Mouse (Mus musculus) MEL (cell line): ENCODE measurements around the gene Ppef2. TPM values are rescaled to one million over a fixed set of nuclear protein-coding genes. Genes with fewer than 3 reads are reported as not detected.

Experiments
- DNase-seq: peaks from one replicate; pipeline ENCODE4 v3.0.0; 2011; ENCODE audit warnings: low read depth, low spot score
- H3K27ac ChIP-seq: 2 replicates; pipeline ENCODE4 v1.5.1; 2012; ENCODE audit warnings: low read depth, mild to moderate bottlenecking, control low read depth, low read length, moderate library complexity; ENCODE audit not compliant: control insufficient read depth
- H3K27me3 ChIP-seq, 2 experiments: fragments of 150-350 bp in 1 of 2; sonication (generic) in 1 of 2; 2 replicates each; pipeline ENCODE4 v1.6.1; 2012; ENCODE audit warnings: low read length in 2 of 2, mild to moderate bottlenecking in 2 of 2, improper control_type of control experiment in 1 of 2, moderate library complexity in 1 of 2; ENCODE audit not compliant: insufficient read depth in 2 of 2, control insufficient read depth in 1 of 2
- H3K36me3 ChIP-seq, 2 experiments: 2 replicates each; pipeline ENCODE4 v1.6.1; 2012 to 2014; ENCODE audit warnings: low read length in 2 of 2, improper control_type of control experiment in 1 of 2, inconsistent platforms in 1 of 2, mild to moderate bottlenecking in 1 of 2; ENCODE audit not compliant: insufficient read depth in 2 of 2, control insufficient read depth in 1 of 2
- H3K4me1 ChIP-seq, 2 experiments: fragments of 150-350 bp in 1 of 2; sonication (generic) in 1 of 2; 2 replicates each; pipeline ENCODE4 v1.6.1; 2012; ENCODE audit warnings: low read length in 2 of 2, improper control_type of control experiment in 1 of 2, mild to moderate bottlenecking in 1 of 2; ENCODE audit not compliant: insufficient read depth in 2 of 2, control insufficient read depth in 1 of 2
- H3K4me3 ChIP-seq, 2 experiments: fragments of 150-350 bp in 1 of 2; sonication (generic) in 1 of 2; 2 replicates each; pipeline ENCODE4 v1.5.1; 2012; ENCODE audit warnings: low read depth in 2 of 2, low read length in 2 of 2, mild to moderate bottlenecking in 2 of 2, moderate library complexity in 2 of 2, control low read depth in 1 of 2, improper control_type of control experiment in 1 of 2; ENCODE audit not compliant: control insufficient read depth in 1 of 2, insufficient read depth in 1 of 2
- H3K79me2 ChIP-seq: 2 replicates; pipeline ENCODE4 v1.6.1; 2012; ENCODE audit warnings: mild to moderate bottlenecking, low read length, moderate library complexity; ENCODE audit not compliant: control insufficient read depth, poor library complexity, insufficient read depth
- H3K9ac ChIP-seq: 2 replicates; pipeline ENCODE4 v1.6.1; 2012; ENCODE audit warnings: low read depth, mild to moderate bottlenecking, control low read depth, low read length, moderate library complexity; ENCODE audit not compliant: control insufficient read depth, poor library complexity, severe bottlenecking
- H3K9me3 ChIP-seq: fragments of 150-350 bp; sonication (generic); replicated peaks from 2 replicates; pipeline ENCODE4 v1.6.1; 2012; ENCODE audit warnings: mild to moderate bottlenecking, low read length, improper control_type of control experiment, moderate library complexity; ENCODE audit not compliant: insufficient read depth
- CHD1 ChIP-seq: IDR thresholded peaks from 2 replicates; pipeline ENCODE4 v1.6.1; 2012; ENCODE audit warnings: low read depth, mild to moderate bottlenecking, inconsistent platforms, low read length, improper control_type of control experiment
- CHD2 ChIP-seq: IDR thresholded peaks from 2 replicates; pipeline ENCODE4 v1.6.1; 2011; ENCODE audit warnings: low read length, improper control_type of control experiment
- E2F4 ChIP-seq: IDR thresholded peaks from 2 replicates; pipeline ENCODE4 v1.6.1; 2011; ENCODE audit warnings: low read depth, low read length, improper control_type of control experiment, borderline replicate concordance
- ELF1 ChIP-seq: IDR thresholded peaks from 2 replicates; pipeline ENCODE4 v1.6.1; 2014; ENCODE audit warnings: low read depth, mild to moderate bottlenecking, inconsistent platforms, low read length, improper control_type of control experiment, moderate library complexity
- GABPA ChIP-seq: IDR thresholded peaks from 2 replicates; pipeline ENCODE4 v1.6.1; 2012; ENCODE audit warnings: low read depth, mild to moderate bottlenecking, inconsistent platforms, low read length, improper control_type of control experiment, moderate library complexity
- JUND ChIP-seq: IDR thresholded peaks from 2 replicates; pipeline ENCODE4 v1.6.1; 2011; ENCODE audit warnings: low read depth, mild to moderate bottlenecking, improper control_type of control experiment, low read length
- MAFK ChIP-seq: IDR thresholded peaks from 2 replicates; pipeline ENCODE4 v1.6.1; 2011; ENCODE audit warnings: low read depth, mild to moderate bottlenecking, low read length, improper control_type of control experiment, borderline replicate concordance
- MAX ChIP-seq: IDR thresholded peaks from 2 replicates; pipeline ENCODE4 v1.6.1; 2011; ENCODE audit warnings: low read length, improper control_type of control experiment
- MAZ ChIP-seq: IDR thresholded peaks from 2 replicates; pipeline ENCODE4 v1.6.1; 2012; ENCODE audit warnings: low read depth, mild to moderate bottlenecking, inconsistent platforms, low read length, improper control_type of control experiment
- MEF2A ChIP-seq: IDR thresholded peaks from 2 replicates; pipeline ENCODE4 v1.6.1; 2014; ENCODE audit warnings: low read depth, mild to moderate bottlenecking, inconsistent platforms, low read length, improper control_type of control experiment; ENCODE audit not compliant: poor library complexity, insufficient replicate concordance, severe bottlenecking; ENCODE audit errors: extremely low read depth
- MYB ChIP-seq: IDR thresholded peaks from 2 replicates; pipeline ENCODE4 v1.6.1; 2011; ENCODE audit warnings: mild to moderate bottlenecking, low read depth, low read length, improper control_type of control experiment
- NRF1 ChIP-seq: IDR thresholded peaks from 2 replicates; pipeline ENCODE4 v1.6.1; 2014; ENCODE audit warnings: low read depth, mild to moderate bottlenecking, inconsistent platforms, low read length, improper control_type of control experiment, moderate library complexity; ENCODE audit not compliant: poor library complexity, insufficient read depth, severe bottlenecking
- POLR2A ChIP-seq, 2 experiments: IDR thresholded peaks; 2 replicates each; pipeline ENCODE4 v1.6.1; 2011 to 2012; ENCODE audit warnings: low read length in 2 of 2, mild to moderate bottlenecking in 2 of 2, control low read depth in 1 of 2, improper control_type of control experiment in 1 of 2, low read depth in 1 of 2, moderate library complexity in 1 of 2; ENCODE audit not compliant: control insufficient read depth in 1 of 2, insufficient read depth in 1 of 2, poor library complexity in 1 of 2
- POLR2AphosphoS2 ChIP-seq: IDR thresholded peaks from 2 replicates; pipeline ENCODE4 v1.6.1; 2011; ENCODE audit warnings: low read length, improper control_type of control experiment
- POLR2AphosphoS5 ChIP-seq: IDR thresholded peaks from 2 replicates; pipeline ENCODE4 v1.6.1; 2012; ENCODE audit warnings: low read depth, borderline replicate concordance, mild to moderate bottlenecking, inconsistent platforms, low read length, moderate library complexity, mixed read lengths
- RCOR1 ChIP-seq: IDR thresholded peaks from 2 replicates; pipeline ENCODE4 v1.6.1; 2012; ENCODE audit warnings: low read depth, mild to moderate bottlenecking, inconsistent platforms, low read length, improper control_type of control experiment
- SMC3 ChIP-seq: IDR thresholded peaks from 2 replicates; pipeline ENCODE4 v1.6.1; 2011; ENCODE audit warnings: low read depth, low read length, improper control_type of control experiment
- TBP ChIP-seq: IDR thresholded peaks from 2 replicates; pipeline ENCODE4 v1.8.0; 2011; ENCODE audit warnings: low read depth, low read length, improper control_type of control experiment
- TCF12 ChIP-seq: IDR thresholded peaks from 2 replicates; pipeline ENCODE4 v1.6.1; 2014; ENCODE audit warnings: low read depth, mild to moderate bottlenecking, inconsistent platforms, low read length, improper control_type of control experiment, moderate library complexity
- UBTF ChIP-seq: IDR thresholded peaks from 2 replicates; pipeline ENCODE4 v1.6.1; 2012; ENCODE audit warnings: low read depth, mild to moderate bottlenecking, inconsistent platforms, low read length, improper control_type of control experiment, moderate library complexity, borderline replicate concordance; ENCODE audit not compliant: insufficient read depth
- USF1 ChIP-seq: IDR thresholded peaks from 2 replicates; pipeline ENCODE4 v1.6.1; 2014; ENCODE audit warnings: low read depth, mild to moderate bottlenecking, inconsistent platforms, low read length, improper control_type of control experiment, moderate library complexity
- USF2 ChIP-seq, 2 experiments: IDR thresholded peaks; 2 replicates each; pipeline ENCODE4 v1.6.1; 2011 to 2012; ENCODE audit warnings: improper control_type of control experiment in 2 of 2, low read length in 2 of 2, borderline replicate concordance in 1 of 2, inconsistent platforms in 1 of 2, low read depth in 1 of 2, mild to moderate bottlenecking in 1 of 2; ENCODE audit not compliant: insufficient read depth in 1 of 2
- ZC3H11A ChIP-seq: IDR thresholded peaks from 2 replicates; pipeline ENCODE4 v1.6.1; 2012; ENCODE audit warnings: low read depth, mild to moderate bottlenecking, inconsistent platforms, low read length, improper control_type of control experiment
- ZKSCAN1 ChIP-seq: IDR thresholded peaks from 2 replicates; pipeline ENCODE4 v1.6.1; 2012; ENCODE audit warnings: low read depth, mild to moderate bottlenecking, inconsistent platforms, low read length, improper control_type of control experiment, moderate library complexity
- ZMIZ1 ChIP-seq: IDR thresholded peaks from 2 replicates; pipeline ENCODE4 v1.6.1; 2012; ENCODE audit warnings: low read depth, mild to moderate bottlenecking, inconsistent platforms, low read length, improper control_type of control experiment, moderate library complexity
- polyA plus RNA-seq, 2 experiments: library from polyadenylated mRNA; stranded (reverse) in 1 of 2; unstranded in 1 of 2; fragments of >175 nt in 1 of 2; fragments of >200 nt in 1 of 2; gene quantifications; 2 replicates each; pipeline versions ENCODE4 v1.2.1 to v1.2.4; 2012; ENCODE audit warnings: low replicate concordance in 2 of 2, low read depth in 1 of 2; ENCODE audit not compliant: insufficient read length in 2 of 2, insufficient read depth in 1 of 2, missing spikeins in 1 of 2
- total RNA-seq: library from RNA; depleted of rRNA; stranded (reverse); fragments of 300-350 nt; gene quantifications from 2 replicates; pipeline ENCODE4 v1.2.3, GENCODE M21; 2012

Gene Ppef2
- total and polyA plus RNA-seq, 3 experiments: 0.04 to 0.08 TPM; not detected in 1

- TF ChIP-seq ZKSCAN1 (no peak), MYB (no peak), JUND (no peak), POLR2AphosphoS5 (no peak), TCF12 (no peak), ZC3H11A (peak; percentile 53), MAFK (no peak), RCOR1 (no peak), UBTF (no peak), ELF1 (no peak), MAX (no peak), E2F4 (no peak), MAZ (no peak)
Observed at GRCm38 (mm10) chr5:92239333-92240232, 16.5 kb downstream of the Ppef2 start (continued).

- Histone ChIP-seq H3K9me3 (no peaks in the 10 kb centered on the region), H3K9ac (no peak overlapping the region), H3K4me1 (no peaks in the 10 kb centered on the region), H3K36me3 (no peaks in the 10 kb centered on the region), H3K79me2 (no peaks in the 10 kb centered on the region), H3K27ac (no peak overlapping the region), H3K4me3 (no peak overlapping the region), H3K27me3 (peaks cover 0 to 4% of the 10 kb centered on the region in 2 experiments; a peak in 2 of 4 replicates)
- TF ChIP-seq MAX: no peak
- no peak for TF ChIP-seq ZKSCAN1
- TF ChIP-seq CHD1: no peak
- TF ChIP-seq MAFK: no peak
- TF ChIP-seq MEF2A: no peak
- TF ChIP-seq ZMIZ1: no peak
- TF ChIP-seq SMC3: no peak
- no peak for TF ChIP-seq E2F4
- no peak for TF ChIP-seq UBTF
- no peak for TF ChIP-seq MYB
- no peak for TF ChIP-seq POLR2AphosphoS2
- TF ChIP-seq NRF1: no peak
- TF ChIP-seq ELF1: no peak
- no peak for TF ChIP-seq POLR2A (IDR thresholded peaks at IDR 0.05; ENCODE audit: control insufficient read depth in 1 of 2, insufficient read depth in 1 of 2, low read depth in 1 of 2, low read length in 2 of 2, poor library complexity in 1 of 2)
- no peak for TF ChIP-seq GABPA
- no peak for TF ChIP-seq USF1
- TF ChIP-seq USF2 (IDR thresholded peaks at IDR 0.05; ENCODE audit: borderline replicate concordance in 1 of 2, insufficient read depth in 1 of 2, low read depth in 1 of 2, low read length in 2 of 2): no peak
- TF ChIP-seq TBP: no peak
- TF ChIP-seq POLR2AphosphoS5: no peak
- TF ChIP-seq CHD2: no peak
- no peak for DNase-seq
Observed at GRCm38 (mm10) chr5:92234939-92235557, 21.0 kb downstream of the Ppef2 start.
